Mouse (Mus musculus) naive thymus-derived CD4-positive, alpha-beta T cell, adult 2 months (primary cell): Measurements from ENCODE around the gene Arrb2.
"Not testable (repeated sequence)": the region's sequence is repeated elsewhere in the genome, so short reads cannot be mapped to it uniquely, and the experiment has no call there.

Source experiments
- DNase-seq: peaks from one replicate; pipeline ENCODE4 v3.0.0-alpha.2; 2011; ENCODE audit warnings: low read depth

Gene Arrb2

DNA sequence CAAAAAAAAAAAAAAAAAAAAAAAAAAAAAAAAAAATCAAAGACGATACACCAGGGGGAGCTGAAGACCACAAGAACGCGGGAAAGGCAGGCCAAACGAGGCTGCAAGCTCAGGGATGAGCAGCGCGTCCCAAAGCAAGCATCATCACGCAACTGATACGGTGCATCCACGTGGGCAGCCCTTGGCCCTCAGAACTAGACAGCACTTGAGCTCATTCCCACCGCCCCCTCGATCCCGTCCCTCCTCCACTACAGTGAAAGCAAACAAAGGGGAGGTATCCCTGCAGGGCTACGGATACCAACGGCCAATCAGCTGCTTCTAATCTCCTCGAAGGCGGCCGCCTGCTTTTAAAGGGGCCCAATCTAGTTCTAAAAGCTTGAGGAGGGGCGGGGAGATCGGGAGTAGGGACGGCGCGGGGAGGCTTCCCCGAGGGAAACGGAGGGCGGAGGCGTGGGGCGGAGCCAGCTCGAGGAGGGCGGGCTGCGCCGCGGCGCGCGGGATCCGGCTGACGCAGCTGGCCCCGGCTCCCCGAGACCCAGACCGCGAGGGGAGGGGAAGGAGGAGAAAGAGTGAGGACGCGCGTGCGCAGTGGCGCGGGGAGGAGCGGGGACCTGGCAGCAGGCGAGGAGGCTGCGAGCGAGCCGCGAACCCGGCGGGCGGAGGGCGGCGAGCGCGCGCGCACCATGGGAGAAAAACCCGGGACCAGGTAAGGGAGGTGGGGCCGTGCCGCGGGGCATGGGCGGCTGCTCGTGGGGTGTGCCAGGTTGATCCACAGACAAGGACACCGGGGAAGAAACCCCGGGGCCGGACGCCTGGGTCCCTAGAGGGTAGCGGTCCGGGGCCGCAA is at the start of gene Arrb2:
Gene Arrb2 (plus strand): TSS at position 588 of the 847 bp plus-strand sequence.
- DNase-seq, result peak; percentile 98

DNA sequence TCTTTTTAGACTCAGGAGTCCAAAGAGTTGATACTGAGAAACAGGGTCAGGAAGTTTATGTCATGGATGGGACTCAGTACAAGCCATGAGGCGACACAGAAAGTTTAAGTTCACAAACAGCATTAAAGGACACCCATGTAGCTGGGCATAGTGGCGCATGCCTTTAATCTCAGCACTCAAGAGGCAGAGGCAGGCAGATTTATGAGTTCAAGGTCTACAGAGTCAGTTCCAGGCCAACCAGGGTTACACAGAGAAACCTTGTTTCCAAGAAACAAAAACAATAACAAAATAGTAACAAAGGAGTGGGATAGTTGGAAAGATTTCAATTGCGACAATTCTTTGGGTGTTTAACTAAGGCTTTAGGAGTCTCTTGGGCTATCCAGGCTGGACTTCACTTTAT is 48.3 kb upstream of the Arrb2 start:
- no peak for DNase-seq

DNA sequence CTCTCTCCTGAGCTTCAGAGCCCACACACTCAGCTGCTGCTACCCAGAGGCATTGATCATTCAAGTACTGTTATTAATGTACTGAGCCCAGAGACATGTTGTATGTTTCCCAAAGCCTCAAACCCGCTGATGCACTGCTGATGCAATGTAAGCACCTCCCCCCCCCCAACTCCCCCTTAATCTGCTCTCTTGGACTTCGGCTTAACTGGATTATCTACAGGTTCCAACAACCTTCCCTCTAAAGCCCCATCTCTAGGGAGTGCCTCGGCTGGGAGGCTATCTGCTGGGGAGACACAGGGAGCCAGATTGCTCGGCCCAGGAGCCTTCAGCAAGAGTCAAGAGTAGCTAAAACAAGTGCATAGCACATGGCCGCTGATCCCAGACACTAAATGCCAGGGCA is 45.0 kb upstream of the Arrb2 start:
- DNase-seq, result no peak

DNA sequence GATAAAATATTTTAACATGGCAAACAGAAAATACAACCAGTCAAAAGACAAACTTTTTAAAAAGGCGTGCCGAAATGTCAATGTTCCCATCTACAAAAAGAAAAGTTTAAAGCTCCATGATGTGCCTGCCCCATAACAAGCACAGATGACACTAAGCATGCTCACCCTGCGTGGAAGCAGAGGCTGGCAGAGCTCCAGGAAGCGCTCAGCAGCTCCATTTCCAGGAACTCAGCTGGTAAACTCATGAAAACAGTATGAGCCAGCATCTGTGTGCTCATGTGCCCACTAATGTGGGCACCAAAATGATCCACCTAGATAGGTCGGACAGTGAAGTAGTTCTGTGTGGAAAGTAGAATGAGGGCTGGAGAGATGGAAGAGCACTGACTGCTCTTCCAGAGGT is 43.0 kb upstream of the Arrb2 start:
- no peak for DNase-seq

DNA sequence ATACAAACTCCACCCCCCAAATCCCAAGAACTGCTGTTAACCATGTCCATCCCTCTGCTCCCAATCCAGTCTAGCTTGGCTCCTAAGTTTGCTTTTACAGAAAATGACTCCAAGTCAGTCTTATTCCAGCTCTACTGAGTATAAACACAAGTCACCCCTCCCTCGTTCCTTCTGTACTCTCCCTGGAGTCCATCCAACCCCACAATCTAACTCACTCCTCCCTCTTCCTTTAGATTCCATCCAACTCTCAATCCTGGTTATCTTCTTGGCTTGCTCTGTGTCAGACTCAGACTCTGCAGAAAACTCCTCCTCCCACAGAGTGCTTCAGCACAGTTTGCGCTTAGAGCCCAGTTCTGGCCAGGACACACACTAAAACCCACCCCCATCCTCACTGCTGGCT is 28.8 kb upstream of the Arrb2 start:
- DNase-seq, result no peak

DNA sequence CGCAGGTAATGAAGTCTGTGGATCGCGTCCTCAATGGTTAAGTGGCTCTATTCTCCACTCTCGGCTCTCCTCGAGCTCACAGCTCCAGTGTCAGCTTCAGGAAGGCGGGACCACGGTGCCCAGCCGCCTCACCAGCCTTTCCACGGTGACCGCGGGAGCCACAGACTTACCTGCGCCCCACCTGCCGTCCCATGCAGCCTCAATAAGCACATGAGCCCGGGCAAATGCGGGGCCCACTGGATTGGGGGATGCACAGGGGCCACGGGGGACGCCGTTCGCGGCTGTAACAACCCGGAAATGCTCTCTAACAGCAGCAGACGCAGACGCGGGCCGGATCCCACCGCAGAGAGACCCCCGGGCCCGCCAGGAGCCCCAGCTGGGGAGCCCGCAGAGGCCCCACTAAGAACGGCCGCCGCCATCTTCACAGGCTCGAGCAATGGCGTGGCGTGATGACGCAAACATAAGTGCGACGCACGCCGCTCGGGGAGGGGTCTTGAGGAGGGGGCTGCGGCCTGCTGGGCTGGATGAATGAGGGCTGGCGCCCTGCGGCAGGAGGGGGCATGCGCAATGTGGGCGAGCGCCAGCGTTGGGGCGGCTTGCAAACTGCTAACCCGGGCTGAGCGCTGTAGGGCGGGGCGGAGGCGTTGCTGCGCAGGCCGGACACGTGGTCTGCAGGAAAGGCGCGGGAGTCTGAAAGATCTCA is 22.7 kb upstream of the Arrb2 start, which contains the start of gene Pelp1:
Gene Pelp1 (minus strand): TSS at position 438 of the 703 bp plus-strand sequence.
- DNase-seq, result peak; percentile 91

DNA sequence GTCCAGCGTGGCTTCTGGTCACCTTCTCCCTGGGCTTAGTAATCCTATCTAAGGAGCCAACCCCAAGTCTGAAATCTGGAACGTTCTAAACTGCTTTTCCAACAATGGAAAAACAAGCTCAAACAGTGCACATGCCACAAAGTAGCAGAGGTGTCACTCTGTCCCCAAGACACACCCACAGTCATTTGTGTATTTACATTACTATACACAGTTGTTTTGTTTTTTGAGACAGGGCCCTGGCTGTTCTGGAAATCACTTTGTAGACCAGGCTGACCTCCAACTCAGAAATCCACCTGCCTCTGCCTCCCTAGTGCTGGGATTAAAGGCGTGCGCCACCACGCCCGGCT is 22.2 kb upstream of the Arrb2 start:
- no peak for DNase-seq

DNA sequence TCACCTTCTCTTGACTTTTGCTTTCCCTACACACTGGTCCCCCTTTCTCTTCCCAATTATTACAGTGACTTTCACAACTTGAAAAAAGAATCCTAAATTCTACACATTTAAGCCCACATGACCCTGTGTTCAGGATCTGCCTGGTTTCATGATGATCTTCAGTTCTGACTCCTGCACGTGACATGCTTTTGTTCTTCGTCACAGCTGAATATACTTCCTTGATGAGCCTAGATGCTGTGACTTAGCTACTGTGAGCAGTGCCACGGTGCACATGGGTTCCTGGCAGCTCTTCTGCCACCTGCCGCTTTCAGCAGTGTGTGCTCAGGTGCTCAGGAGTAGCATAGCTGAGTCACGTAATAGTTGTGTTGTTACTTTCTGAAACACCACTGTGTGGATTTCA is 19.8 kb upstream of the Arrb2 start:
- no peak for DNase-seq

DNA sequence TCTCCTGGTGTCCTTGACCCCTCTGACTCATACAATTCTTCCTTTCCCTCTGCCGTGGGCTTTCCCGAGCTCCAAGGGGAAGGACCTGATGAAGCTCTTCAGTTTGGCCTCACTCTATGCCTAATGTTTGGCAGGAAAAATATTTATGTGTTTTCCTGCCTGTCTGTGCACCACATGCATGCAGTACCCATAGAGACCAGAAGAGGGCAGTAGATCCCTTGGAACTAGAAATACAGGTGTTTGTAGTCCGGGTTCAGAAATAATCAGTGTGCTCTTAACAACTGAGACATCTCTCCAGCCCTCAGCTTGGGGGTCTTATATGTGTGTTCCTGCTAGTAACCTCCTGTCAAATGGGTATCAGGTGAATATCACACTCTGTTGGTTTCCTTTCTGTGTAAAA is 18.5 kb upstream of the Arrb2 start:
- peak; percentile 91 for DNase-seq

DNA sequence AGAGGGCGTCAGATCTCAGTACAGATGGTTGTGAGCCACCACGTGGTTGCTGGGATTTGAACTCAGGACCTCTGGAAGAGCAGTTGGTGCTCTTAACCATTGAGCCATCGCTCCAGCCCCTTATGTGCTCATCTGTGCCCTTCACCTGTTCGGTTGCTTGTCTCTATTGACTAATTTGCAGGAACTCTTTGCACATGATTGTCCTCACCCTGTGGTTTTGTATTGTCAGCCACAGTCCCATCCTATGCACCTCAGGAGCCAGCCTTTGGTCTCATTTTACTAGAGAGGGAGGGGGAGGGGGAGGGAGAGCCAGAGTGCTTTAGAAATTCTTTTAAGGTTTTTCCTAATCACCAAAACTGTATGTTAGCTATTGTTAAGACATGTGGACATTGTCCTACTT is 14.2 kb upstream of the Arrb2 start:
- DNase-seq, result no peak

DNA sequence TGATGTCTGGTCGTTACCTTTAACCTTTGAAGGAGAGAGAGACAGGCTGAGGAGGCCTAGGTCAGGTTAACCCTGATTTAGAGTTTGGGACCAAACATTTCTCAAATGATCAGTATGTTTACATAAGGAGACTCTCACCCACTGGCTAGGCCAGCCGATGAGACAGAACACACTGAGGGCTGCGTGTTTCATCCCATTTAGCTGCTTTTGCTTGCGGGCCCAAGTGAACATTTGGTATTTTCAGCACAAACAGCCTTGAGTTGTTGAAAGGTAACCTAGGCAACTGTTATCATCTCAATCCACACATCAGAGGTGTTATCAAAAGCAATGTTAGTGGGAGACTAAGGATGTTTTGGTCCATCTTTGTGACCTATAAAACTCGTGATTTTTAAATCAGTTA is 12.9 kb upstream of the Arrb2 start:
- no peak for DNase-seq

DNA sequence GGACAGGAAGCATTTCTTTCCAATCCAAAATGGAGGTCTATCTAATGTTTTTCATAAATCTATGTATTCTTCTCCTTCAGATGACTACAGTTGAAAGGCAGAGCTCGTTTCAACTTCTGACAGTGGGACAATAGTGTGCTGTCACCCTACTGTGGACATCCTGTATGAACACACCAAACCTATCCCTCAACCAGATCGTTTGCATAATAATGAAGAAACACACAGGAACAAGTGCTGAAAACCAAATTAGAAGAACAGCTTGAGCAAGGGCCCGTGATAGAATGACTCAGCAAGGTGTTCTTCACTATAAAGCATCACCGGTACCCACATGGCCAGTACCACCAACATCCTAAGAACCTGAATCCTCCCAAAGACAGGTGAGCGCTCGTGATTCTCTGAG is 5.8 kb upstream of the Arrb2 start:
- not testable (repeated sequence) for DNase-seq

DNA sequence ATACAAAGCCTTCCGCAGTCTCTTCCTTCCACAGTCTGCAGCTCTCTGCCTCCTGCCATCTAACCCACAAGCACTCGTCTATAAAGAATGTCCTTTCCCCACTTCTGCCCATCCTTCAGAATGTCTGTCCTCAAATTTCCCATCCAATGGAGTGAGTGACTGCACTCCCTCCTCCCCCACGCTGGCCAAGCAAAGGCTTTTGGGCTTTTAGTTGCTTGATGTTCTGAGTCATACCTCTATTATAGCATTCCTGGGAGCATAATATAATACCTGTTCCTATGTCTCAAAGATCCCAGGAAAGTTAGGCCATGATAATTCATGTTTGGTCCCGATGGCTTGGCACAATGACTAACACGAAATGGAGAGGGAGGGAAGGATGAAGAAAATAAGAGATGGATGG is 861 bp upstream of the Arrb2 start:
- no peak for DNase-seq

DNA sequence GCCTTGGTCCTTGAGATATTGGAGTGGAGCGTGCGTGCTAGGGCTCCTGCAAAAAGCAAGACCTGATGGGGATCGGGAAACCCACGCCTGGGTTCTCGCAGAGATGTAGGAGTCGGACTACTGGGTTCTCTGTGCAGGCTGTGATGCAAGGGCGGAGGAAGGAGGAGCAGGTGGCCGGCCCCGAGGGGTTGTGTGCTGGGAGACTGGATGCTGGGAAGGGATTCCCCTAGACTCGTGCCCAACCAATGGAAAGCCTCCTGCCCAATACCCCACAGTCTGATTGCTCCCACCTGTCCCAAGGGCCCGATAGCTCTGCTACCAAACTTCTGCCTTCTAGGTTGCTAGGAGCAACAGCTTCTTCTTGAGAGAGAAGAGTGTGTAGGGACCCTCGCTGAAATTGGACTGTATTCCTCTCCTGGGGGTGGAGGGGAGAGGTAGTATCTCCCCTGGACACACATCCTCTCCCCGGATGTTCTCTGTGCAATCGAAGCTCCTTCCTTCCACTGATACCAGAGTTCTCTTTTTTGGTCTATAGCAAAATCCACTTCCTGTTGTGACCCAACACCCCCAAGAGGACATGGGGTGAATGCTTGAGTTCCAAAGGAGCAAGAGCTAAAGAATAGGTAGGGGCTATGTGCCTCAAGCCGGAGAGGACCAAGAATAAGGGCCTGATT is 597 bp downstream of the Arrb2 start:
- DNase-seq, result peak; percentile 60

DNA sequence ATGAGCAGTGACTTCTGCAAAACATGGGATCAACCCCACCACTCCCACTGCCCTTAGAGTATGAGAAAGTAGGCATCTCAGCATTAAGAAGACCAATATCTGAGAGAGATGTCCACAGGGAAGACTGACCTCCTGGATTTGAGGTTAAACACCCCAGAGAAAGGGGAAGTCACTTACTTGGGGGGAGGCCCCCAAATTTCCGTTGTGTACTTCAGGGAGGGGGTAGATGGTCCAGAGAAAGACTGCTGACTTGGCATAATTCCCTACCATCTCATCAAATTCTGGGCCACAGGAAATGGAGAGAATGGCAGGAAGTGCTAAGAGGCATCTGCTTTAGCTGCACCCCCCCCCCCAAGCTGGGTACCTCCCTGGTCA is 1.1 kb downstream of the Arrb2 start:
- DNase-seq, result no peak

DNA sequence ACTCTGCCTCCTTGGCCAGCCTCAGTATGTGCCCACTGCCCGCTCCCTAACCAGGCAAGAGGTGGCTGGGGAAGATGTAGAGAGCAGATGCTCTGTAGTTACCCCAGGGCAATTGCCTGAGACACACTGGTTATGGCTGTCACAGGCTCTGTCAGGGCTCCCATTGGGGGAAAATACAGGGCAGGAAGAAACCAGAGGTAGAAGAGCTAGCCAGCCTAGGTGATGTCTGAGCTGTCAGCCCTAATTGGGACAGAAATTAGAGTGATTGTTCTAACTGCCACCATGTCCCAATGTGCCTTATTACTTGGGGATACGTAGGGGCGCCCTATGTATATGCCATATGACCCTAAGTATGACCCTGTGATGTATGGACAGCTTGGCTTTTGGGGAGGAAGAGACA is 1.5 kb downstream of the Arrb2 start:
- peak; percentile 58 for DNase-seq

DNA sequence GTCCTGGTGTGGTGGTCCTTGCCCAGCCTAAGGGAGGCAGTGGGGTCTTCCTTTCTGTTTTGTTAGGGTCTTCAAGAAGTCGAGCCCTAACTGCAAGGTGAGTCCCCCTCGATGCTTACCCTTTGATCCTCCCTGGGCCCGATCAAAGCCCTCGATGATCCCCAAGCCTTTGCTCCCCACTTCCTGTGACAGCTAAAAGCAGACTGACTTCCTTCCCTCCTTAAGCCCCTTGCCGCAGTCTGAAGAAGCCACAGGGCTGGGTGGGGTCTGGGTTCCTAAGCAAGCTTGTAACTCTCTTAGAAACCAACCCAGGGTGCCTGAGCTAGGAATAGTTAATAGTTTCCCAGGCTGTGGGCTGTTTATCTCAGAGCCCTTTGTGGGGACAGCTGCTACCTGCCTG is 3.0 kb downstream of the Arrb2 start:
- DNase-seq, result peak; percentile 69

DNA sequence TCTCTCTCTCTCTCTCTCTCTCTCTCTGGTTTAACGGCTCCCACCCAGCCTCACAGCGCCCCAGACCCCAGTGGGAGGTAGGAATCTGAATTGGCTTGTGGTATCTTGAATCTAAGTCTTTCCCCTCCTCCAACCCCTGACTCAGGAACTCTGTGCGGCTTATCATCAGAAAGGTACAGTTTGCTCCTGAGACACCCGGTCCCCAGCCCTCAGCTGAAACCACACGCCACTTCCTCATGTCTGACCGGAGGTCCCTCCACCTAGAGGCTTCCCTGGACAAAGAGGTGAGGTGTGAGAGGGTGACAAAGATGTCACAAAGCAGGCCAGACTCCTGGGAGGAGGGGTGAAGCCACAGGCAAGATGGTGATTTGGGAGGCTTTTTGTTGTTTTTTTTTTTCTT is 5.0 kb downstream of the Arrb2 start:
- peak; percentile 42 for DNase-seq

DNA sequence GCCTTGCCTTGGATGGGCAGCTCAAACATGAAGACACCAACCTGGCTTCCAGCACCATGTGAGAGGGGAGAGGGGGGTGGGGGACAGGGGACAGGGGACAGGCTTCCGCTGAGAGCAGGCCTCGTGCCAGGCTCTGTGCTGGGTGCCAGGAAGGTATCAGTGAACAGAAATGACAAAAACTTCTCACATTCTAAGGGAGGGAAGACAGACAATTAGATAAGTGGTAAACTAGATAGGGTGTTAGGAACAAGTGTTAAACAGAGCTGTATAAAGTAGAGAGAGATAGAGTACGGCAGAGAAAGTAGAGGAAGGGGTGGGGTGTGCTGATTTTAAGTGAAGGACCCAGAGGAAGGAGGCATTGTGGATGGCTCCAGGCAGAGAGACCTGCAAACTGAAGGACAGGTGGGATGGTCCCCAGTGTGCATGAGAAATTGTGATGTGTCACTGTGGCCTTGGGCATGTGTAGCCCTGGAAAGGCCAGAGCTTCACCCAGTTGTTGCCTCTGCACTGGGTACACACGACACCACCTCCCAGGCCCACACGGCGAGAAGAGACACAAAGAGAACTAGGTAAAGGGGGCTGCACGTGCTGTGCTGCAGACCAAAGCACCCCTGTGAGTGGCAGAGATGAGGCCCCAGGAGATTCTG is 6.4 kb downstream of the Arrb2 start:
- no peak for DNase-seq

DNA sequence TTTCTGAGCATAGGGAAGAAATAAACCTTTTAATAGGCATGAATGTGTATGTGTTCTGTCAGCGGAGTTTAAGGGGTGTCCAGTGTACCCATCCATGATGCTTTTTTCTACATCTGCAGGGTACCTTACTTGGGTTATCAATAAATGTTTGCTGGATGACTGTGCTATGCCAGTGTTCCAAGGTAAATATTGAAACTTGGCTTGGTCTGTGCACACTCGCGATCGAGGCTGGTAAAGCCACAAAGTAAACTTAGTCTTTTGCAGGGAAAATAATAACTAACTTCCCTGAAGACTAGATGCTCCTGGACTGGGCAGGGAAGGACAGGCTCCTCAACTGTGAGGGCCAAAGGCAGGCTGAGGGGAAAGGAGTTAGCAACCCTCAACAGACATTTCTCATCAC is 8.2 kb downstream of the Arrb2 start:
- DNase-seq, result no peak

DNA sequence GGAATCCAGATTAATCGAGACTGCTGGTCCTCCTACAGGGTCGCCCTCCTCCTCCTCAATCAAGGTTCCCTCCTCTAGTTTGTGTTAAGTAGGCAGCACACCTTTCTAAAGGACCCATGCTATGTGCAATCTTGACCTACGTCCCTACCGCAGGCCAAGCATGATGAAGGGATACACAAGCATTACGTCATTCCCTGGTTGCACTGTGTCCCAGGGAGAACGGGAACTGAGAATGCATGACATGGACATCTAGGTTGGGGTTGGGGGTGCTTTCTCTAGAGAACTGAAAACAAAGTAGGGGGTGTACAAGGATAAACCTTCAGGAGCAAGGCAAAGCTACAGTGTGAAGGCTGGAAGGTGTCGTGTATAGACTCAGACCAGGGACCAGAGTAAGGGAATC is 9.4 kb downstream of the Arrb2 start:
- no peak for DNase-seq

DNA sequence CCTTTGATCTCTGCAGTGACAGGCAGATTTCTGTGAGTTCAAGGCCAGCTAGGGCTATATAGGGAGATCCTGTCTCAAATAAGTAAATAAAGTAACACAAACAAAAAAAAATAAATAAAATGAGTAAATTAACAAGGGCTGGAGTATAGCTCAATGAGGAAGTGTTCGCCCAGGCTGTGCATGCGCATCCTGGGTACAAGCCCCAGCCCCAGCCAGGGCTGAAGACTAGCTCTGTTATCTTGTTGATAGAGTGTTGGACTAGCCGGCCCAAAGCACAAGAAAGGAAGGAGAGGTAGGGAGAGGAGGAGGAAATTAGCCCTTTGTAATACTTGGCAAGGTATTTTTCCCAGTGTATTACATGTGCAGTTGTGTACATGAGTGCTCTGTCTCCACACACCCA is 11.5 kb downstream of the Arrb2 start:
- no peak for DNase-seq

DNA sequence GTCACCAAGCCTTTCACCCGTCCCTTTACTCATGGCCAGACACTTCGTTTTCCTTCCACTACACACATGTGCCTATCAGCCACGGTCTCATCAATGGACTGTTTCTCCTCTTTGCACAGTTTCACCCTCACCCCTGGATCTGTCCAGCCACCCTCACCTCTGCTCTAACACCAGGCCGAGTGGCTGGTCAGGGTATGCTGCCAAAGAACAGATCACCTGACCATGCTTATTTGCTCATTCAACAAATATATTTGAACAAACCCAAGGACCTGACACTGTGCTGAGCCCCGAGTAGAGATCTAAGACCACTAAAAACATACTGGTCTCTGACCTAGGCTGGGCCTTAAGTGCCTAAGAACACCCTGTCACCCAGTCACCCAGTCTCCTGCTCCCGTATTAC is 12.2 kb downstream of the Arrb2 start:
- DNase-seq, result no peak
